Mouse (Mus musculus): ENCODE data around the gene Neil1.

- TF ChIP-seq CTCF (IDR thresholded peaks at IDR 0.05; ENCODE audit: control insufficient read depth, insufficient read depth, insufficient replicate concordance, low read depth, low read length) = no peak
- no peak for TF ChIP-seq POLR2A (IDR thresholded peaks at IDR 0.05; ENCODE audit: control insufficient read depth, low read depth, low read length)
These were observed 3.3 kb downstream of the Neil1 start for GRCm38 (mm10) chr9:57144830-57145229.
